Mouse (Mus musculus) embryonic facial prominence, embryonic 14.5 days (tissue): ENCODE measurements around the gene Rnd3. TPM values are rescaled to one million over a fixed set of nuclear protein-coding genes. Genes with fewer than 3 reads are reported as not detected.
A peak's percentile ranks its signal among the peaks of the same experiment; 100 is the strongest.

ENCODE experiments used
- ATAC-seq: fragments of 200-750 bp; cut with Nextera tagmentation; 2 replicates; pipeline ENCODE4 v1.8.0; 2017; ENCODE audit warnings: low read depth, moderate number of reproducible peaks, moderate TSS enrichment
- DNase-seq: peaks from one replicate; pipeline ENCODE4 v3.0.0-alpha.2; 2015; ENCODE audit warnings: low spot score
- H3K27ac ChIP-seq: fragments of 300-500 bp; sonication (generic); replicated peaks from 2 replicates; pipeline ENCODE4 v1.5.1; 2014; ENCODE audit warnings: low read depth, mild to moderate bottlenecking, low read length, moderate library complexity
- H3K27me3 ChIP-seq: fragments of 300-500 bp; sonication (generic); replicated peaks from 2 replicates; pipeline ENCODE4 v1.6.1; 2014; ENCODE audit warnings: low read length; ENCODE audit not compliant: control insufficient read depth, insufficient read depth
- H3K36me3 ChIP-seq: fragments of 300-500 bp; sonication (generic); 2 replicates; pipeline ENCODE4 v1.6.1; 2014; ENCODE audit warnings: low read length, mixed read lengths; ENCODE audit not compliant: control insufficient read depth, insufficient read depth
- H3K4me1 ChIP-seq: fragments of 300-500 bp; sonication (generic); 2 replicates; pipeline ENCODE4 v1.6.1; 2014; ENCODE audit warnings: antibody characterized with exemption, low read length; ENCODE audit not compliant: control insufficient read depth, insufficient read depth
- H3K4me2 ChIP-seq: fragments of 300-500 bp; sonication (generic); 2 replicates; pipeline ENCODE4 v1.6.1; 2014; ENCODE audit warnings: low read depth, mild to moderate bottlenecking, low read length, moderate library complexity, mixed read lengths
- H3K4me3 ChIP-seq: fragments of 300-500 bp; sonication (generic); 2 replicates; pipeline ENCODE4 v1.5.1; 2014; ENCODE audit warnings: low read depth, mild to moderate bottlenecking, low read length
- H3K9ac ChIP-seq: fragments of 300-500 bp; sonication (generic); 2 replicates; pipeline ENCODE4 v1.6.1; 2014; ENCODE audit warnings: low read depth, mild to moderate bottlenecking, low read length, moderate library complexity, mixed read lengths
- H3K9me3 ChIP-seq: fragments of 300-500 bp; sonication (generic); 2 replicates; pipeline ENCODE4 v1.6.1; 2016; ENCODE audit warnings: low read length; ENCODE audit not compliant: control insufficient read depth
- WGBS: fragments of 180-500 bp; shearing (Covaris S2); extraction: QIAGEN DNeasy Blood & Tissue Kit; methylation state at CpG from one replicate; pipeline ENCODE4 v1.1.7; 2014; 5-methylcytosine and 5-hydroxymethylcytosine counted together
- polyA plus RNA-seq: library from polyadenylated mRNA; unstranded; fragments of >200 nt; fragmentation: Nextera tagmentation; extraction: Ambion mirVana; gene quantifications from 2 replicates; pipeline ENCODE4 v1.2.1, GENCODE M21; 2014

Gene Rnd3
- 99.7 and 116 TPM in 2 replicates for polyA plus RNA-seq

- WGBS = under 1% methylated on average over 25 of the region's 25 CpGs
- no peaks in the 10 kb centered on the region for H3K27me3 ChIP-seq
- DNase-seq (peak; percentile 99), ATAC-seq (peak; percentile 89)
- no peaks in the 10 kb centered on the region for H3K9me3 ChIP-seq
- H3K27ac ChIP-seq = peak within 1 kb of the TSS; percentile 93
- H3K9ac ChIP-seq = peak within 1 kb of the TSS; percentile 97
- peak within 1 kb of the TSS; percentile 70 for H3K4me2 ChIP-seq
- H3K4me3 ChIP-seq = peak within 1 kb of the TSS; percentile 97
- H3K36me3 ChIP-seq = no peaks in the 10 kb centered on the region
- H3K4me1 ChIP-seq = peaks cover 10% of the 10 kb centered on the region
These were observed at the start of gene Rnd3 for GRCm38 (mm10) chr2:51148975-51149374. Rnd3 (minus strand) TSS chr2:51149111.

GRCm38 (mm10) chr2:51192319-51192718 lies 43.4 kb upstream of the Rnd3 start:
- Histone ChIP-seq H3K9ac (no peak overlapping the region), H3K36me3 (no peaks in the 10 kb centered on the region), H3K4me1 (no peaks in the 10 kb centered on the region), H3K27me3 (no peaks in the 10 kb centered on the region), H3K27ac (no peak overlapping the region), H3K4me3 (no peak overlapping the region), H3K9me3 (no peaks in the 10 kb centered on the region), H3K4me2 (no peak overlapping the region)
- WGBS = 63% methylated on average over 2 of the region's 2 CpGs
- DNase-seq (no peak), ATAC-seq (no peak)

GRCm38 (mm10) chr2:51185762-51186161 lies 36.9 kb upstream of the Rnd3 start:
- Histone ChIP-seq H3K27ac (no peak overlapping the region), H3K9ac (no peak overlapping the region), H3K4me2 (no peak overlapping the region), H3K4me3 (no peak overlapping the region), H3K9me3 (no peaks in the 10 kb centered on the region), H3K36me3 (no peaks in the 10 kb centered on the region), H3K4me1 (0 out of 2 replicates have a peak, but pooled peaks cover 1% of the 10 kb centered on the region), H3K27me3 (no peaks in the 10 kb centered on the region)
- peak; percentile 65 for DNase-seq
- no peak for ATAC-seq
- 48% methylated on average over 2 of the region's 2 CpGs for WGBS

GRCm38 (mm10) chr2:51182990-51183389 lies 34.1 kb upstream of the Rnd3 start:
- no peak for ATAC-seq
- no peak overlapping the region for H3K4me2 ChIP-seq
- 79% methylated on average over 4 of the region's 4 CpGs for WGBS
- H3K27me3 ChIP-seq = no peaks in the 10 kb centered on the region
- H3K9me3 ChIP-seq = no peaks in the 10 kb centered on the region
- no peak overlapping the region for H3K9ac ChIP-seq
- DNase-seq = peak; percentile 40
- H3K27ac ChIP-seq = no peak overlapping the region
- no peak overlapping the region for H3K4me3 ChIP-seq
- H3K4me1 ChIP-seq = peaks cover 11% of the 10 kb centered on the region; the same call in 1 of the 2 replicates
- no peaks in the 10 kb centered on the region for H3K36me3 ChIP-seq

- H3K4me3 ChIP-seq = no peak overlapping the region
- no peak overlapping the region for H3K9ac ChIP-seq
- ATAC-seq = no peak
- no peak overlapping the region for H3K27ac ChIP-seq
- H3K9me3 ChIP-seq = no peaks in the 10 kb centered on the region
- peak; percentile 20 for DNase-seq
- H3K4me1 ChIP-seq = peaks cover 11% of the 10 kb centered on the region; the same call in 1 of the 2 replicates
- no peaks in the 10 kb centered on the region for H3K27me3 ChIP-seq
- no peaks in the 10 kb centered on the region for H3K36me3 ChIP-seq
- H3K4me2 ChIP-seq = no peak overlapping the region
These were observed 32.5 kb upstream of the Rnd3 start for GRCm38 (mm10) chr2:51181376-51181775.

- no peak for ATAC-seq
- H3K4me3 ChIP-seq = no peak overlapping the region
- no peaks in the 10 kb centered on the region for H3K9me3 ChIP-seq
- no peaks in the 10 kb centered on the region for H3K27me3 ChIP-seq
- no peak for DNase-seq
- H3K4me2 ChIP-seq = no peak overlapping the region
- no peak overlapping the region for H3K9ac ChIP-seq
- 65% methylated on average over 3 of the region's 3 CpGs for WGBS
- H3K36me3 ChIP-seq = no peaks in the 10 kb centered on the region
- peaks cover 11% of the 10 kb centered on the region; the same call in 1 of the 2 replicates for H3K4me1 ChIP-seq
- H3K27ac ChIP-seq = no peak overlapping the region
These were observed 30.2 kb upstream of the Rnd3 start for GRCm38 (mm10) chr2:51179096-51179495.

GRCm38 (mm10) chr2:51177615-51178014 lies 28.7 kb upstream of the Rnd3 start:
- DNase-seq = peak; percentile 77
- Histone ChIP-seq H3K4me1 (peaks cover 11% of the 10 kb centered on the region; the same call in 1 of the 2 replicates), H3K4me3 (no peak overlapping the region), H3K9ac (no peak overlapping the region), H3K27ac (no peak overlapping the region), H3K27me3 (no peaks in the 10 kb centered on the region), H3K36me3 (no peaks in the 10 kb centered on the region), H3K9me3 (no peaks in the 10 kb centered on the region), H3K4me2 (no peak overlapping the region)
- WGBS = 58% methylated on average over 3 of the region's 3 CpGs
- 0 out of 2 replicates have a peak, but pooled peaks have one; percentile 30 for ATAC-seq

GRCm38 (mm10) chr2:51175276-51175675 lies 26.4 kb upstream of the Rnd3 start:
- no peak for DNase-seq
- Histone ChIP-seq H3K27me3 (no peaks in the 10 kb centered on the region), H3K9me3 (no peaks in the 10 kb centered on the region), H3K36me3 (no peaks in the 10 kb centered on the region), H3K4me3 (no peak overlapping the region), H3K9ac (no peak overlapping the region), H3K4me2 (no peak overlapping the region), H3K27ac (no peak overlapping the region), H3K4me1 (peaks cover 7% of the 10 kb centered on the region; the same call in 1 of the 2 replicates)
- WGBS = 88% methylated on average over 5 of the region's 5 CpGs
- no peak for ATAC-seq

- ATAC-seq = no peak
- H3K4me2 ChIP-seq = no peak overlapping the region
- H3K36me3 ChIP-seq = no peaks in the 10 kb centered on the region
- H3K4me1 ChIP-seq = no peaks in the 10 kb centered on the region
- no peaks in the 10 kb centered on the region for H3K27me3 ChIP-seq
- 82% methylated on average over 2 of the region's 2 CpGs for WGBS
- H3K9me3 ChIP-seq = no peaks in the 10 kb centered on the region
- H3K27ac ChIP-seq = no peak overlapping the region
- DNase-seq = no peak
- no peak overlapping the region for H3K9ac ChIP-seq
- no peak overlapping the region for H3K4me3 ChIP-seq
These were observed 12.2 kb upstream of the Rnd3 start for GRCm38 (mm10) chr2:51161110-51161509.
